Mouse (Mus musculus) C2C12 (cell line): ENCODE data around the gene Ercc6l.

Source experiments
- CTCF ChIP-seq: IDR thresholded peaks from one replicate; pipeline ENCODE4 v1.5.1; 2011; ENCODE audit not compliant: control insufficient read depth, insufficient read depth, insufficient read length
- FOSL1 ChIP-seq: IDR thresholded peaks from one replicate; pipeline ENCODE4 v1.8.0; 2011; ENCODE audit warnings: mild to moderate bottlenecking, low read length; ENCODE audit not compliant: poor library complexity, insufficient read depth, severe bottlenecking
- USF1 ChIP-seq: IDR thresholded peaks from one replicate; pipeline ENCODE4 v1.6.1; 2011; ENCODE audit warnings: low read depth, mild to moderate bottlenecking, control low read depth, moderate library complexity

- TF ChIP-seq CTCF = no peak
- TF ChIP-seq FOSL1 = no peak
- TF ChIP-seq USF1 = no peak
Measured at GRCm38 (mm10) chrX:102182575-102182974, 25.7 kb upstream of the Ercc6l start.
